Mouse (Mus musculus): ENCODE results near the gene Hoxb5.

DNA sequence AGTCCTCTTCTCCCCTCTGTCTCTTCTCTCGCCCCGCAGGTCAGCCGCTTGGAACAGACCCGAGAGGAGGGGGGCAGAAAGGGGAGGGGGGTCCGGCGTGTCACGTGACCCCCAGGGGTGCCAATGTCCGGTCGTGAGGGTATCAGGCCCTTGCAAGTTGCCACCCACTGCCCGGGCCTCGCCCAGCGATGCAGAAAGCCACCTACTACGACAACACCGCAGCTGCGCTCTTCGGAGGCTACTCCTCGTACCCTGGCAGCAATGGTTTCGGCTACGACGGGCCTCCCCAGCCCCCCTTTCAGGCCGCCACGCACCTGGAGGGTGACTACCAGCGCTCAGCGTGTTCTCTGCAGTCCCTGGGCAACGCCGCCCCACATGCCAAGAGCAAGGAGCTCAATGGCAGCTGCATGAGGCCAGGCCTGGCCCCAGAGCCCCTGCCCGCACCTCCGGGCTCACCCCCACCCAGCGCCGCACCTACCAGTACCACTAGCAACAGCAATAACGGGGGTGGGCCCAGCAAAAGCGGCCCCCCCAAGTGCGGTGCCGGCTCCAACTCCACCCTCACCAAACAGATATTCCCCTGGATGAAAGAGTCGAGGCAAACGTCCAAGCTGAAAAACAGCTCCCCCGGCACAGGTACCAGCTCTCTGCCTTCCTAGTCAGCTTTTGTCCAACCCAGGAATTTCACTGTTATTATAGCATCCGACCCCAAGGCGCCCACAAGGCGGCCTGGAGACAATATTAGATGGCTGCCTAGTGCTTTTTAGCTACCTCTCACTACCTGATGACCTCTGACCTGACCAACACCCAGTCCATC, 41.1 kb downstream of the Hoxb5 start:
- no peak for TF ChIP-seq CTCF (IDR thresholded peaks at IDR 0.05; ENCODE audit: low read depth)
- TF ChIP-seq EP300 (optimal IDR thresholded peaks at IDR 0.05), result no peak

All from stomach, postnatal 0 days (tissue).